Mouse (Mus musculus) liver, embryonic 13.5 days (tissue): ENCODE results near the gene Plpp6. TPM values are rescaled to one million over a fixed set of nuclear protein-coding genes. Genes with fewer than 3 reads are reported as not detected.

ENCODE experiments used
- ATAC-seq: fragments of 200-750 bp; cut with Nextera tagmentation; 2 replicates; pipeline ENCODE4 v1.8.0; 2017; ENCODE audit warnings: low read depth, mild to moderate bottlenecking, moderate number of reproducible peaks, moderate library complexity
- DNase-seq: peaks from one replicate; pipeline ENCODE4 v3.0.0; 2022
- H3K27ac ChIP-seq: fragments of 300-500 bp; sonication (generic); 2 replicates; pipeline ENCODE4 v1.5.1; 2015; ENCODE audit warnings: moderate library complexity, mild to moderate bottlenecking, inconsistent platforms
- H3K27me3 ChIP-seq: fragments of 300-500 bp; sonication (generic); 2 replicates; pipeline ENCODE4 v1.6.1; 2015; ENCODE audit warnings: mild to moderate bottlenecking, inconsistent platforms
- H3K36me3 ChIP-seq: fragments of 300-500 bp; sonication (generic); 2 replicates; pipeline ENCODE4 v1.6.1; 2015; ENCODE audit warnings: mild to moderate bottlenecking, inconsistent platforms
- H3K4me1 ChIP-seq: fragments of 300-500 bp; sonication (generic); replicated peaks from 2 replicates; pipeline ENCODE4 v1.6.1; 2015; ENCODE audit warnings: inconsistent platforms
- H3K4me2 ChIP-seq: fragments of 300-500 bp; sonication (generic); 2 replicates; pipeline ENCODE4 v1.6.1; 2015; ENCODE audit warnings: inconsistent platforms, mild to moderate bottlenecking, moderate library complexity
- H3K4me3 ChIP-seq: fragments of 300-500 bp; sonication (generic); replicated peaks from 2 replicates; pipeline ENCODE4 v1.5.1; 2015; ENCODE audit warnings: mild to moderate bottlenecking, inconsistent platforms
- H3K9ac ChIP-seq: fragments of 300-500 bp; sonication (generic); 2 replicates; pipeline ENCODE4 v1.6.1; 2015; ENCODE audit warnings: mild to moderate bottlenecking, inconsistent platforms
- H3K9me3 ChIP-seq: fragments of 300-500 bp; sonication (generic); replicated peaks from 2 replicates; pipeline ENCODE4 v1.6.1; 2016; ENCODE audit warnings: inconsistent platforms
- WGBS: fragments of 180-500 bp; shearing (Covaris S2); methylation state at CpG from one replicate; pipeline ENCODE4 v1.1.7; 2015; ENCODE audit not compliant: insufficient replicate concordance; 5-methylcytosine and 5-hydroxymethylcytosine counted together
- polyA plus RNA-seq: library from polyadenylated mRNA; unstranded; fragments of >200 nt; fragmentation: Nextera tagmentation; extraction: Ambion mirVana; gene quantifications from 2 replicates; pipeline ENCODE4 v1.2.1, GENCODE M21; 2015

Gene Plpp6
- polyA plus RNA-seq, 1 experiment from 2014 or later, result 1.4 TPM

DNA sequence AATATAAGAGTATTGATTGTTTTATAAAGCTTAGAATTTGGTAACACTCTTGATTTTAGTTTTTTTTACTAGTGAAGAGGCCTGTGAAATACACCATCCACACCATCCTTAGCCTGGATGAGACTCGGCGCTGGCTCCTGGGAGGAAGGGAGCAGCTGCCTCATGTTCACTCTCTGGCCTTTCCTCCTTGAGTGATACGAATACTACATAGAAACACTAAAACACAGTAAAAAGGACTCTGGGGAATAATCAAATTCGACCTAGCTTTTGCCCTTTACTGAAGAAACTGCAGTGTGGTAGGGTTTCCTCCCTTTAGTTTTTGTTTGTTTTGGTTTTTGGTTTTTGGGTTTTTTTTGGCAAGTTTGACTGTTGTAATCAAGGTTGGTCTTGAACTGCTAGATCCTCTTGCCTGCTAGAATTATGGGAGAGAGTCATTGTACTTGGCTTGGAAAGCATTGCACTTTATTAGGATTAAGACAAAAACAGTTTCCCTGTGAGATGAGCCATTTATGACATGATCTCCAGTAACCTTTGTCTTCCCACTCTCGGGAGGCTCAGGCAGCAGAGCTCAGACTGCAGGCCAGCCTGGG lies 50.8 kb downstream of the Plpp6 start:
- ATAC-seq, result no peak
- 78% methylated on average over 5 of the region's 5 CpGs for WGBS
- Histone ChIP-seq H3K4me2 (no peak overlapping the region), H3K9me3 (no peaks in the 10 kb centered on the region), H3K9ac (no peak overlapping the region), H3K4me3 (no peak overlapping the region), H3K27me3 (no peaks in the 10 kb centered on the region), H3K4me1 (no peaks in the 10 kb centered on the region), H3K36me3 (peaks cover 68% of the 10 kb centered on the region), H3K27ac (no peak overlapping the region)
- no peak for DNase-seq

DNA sequence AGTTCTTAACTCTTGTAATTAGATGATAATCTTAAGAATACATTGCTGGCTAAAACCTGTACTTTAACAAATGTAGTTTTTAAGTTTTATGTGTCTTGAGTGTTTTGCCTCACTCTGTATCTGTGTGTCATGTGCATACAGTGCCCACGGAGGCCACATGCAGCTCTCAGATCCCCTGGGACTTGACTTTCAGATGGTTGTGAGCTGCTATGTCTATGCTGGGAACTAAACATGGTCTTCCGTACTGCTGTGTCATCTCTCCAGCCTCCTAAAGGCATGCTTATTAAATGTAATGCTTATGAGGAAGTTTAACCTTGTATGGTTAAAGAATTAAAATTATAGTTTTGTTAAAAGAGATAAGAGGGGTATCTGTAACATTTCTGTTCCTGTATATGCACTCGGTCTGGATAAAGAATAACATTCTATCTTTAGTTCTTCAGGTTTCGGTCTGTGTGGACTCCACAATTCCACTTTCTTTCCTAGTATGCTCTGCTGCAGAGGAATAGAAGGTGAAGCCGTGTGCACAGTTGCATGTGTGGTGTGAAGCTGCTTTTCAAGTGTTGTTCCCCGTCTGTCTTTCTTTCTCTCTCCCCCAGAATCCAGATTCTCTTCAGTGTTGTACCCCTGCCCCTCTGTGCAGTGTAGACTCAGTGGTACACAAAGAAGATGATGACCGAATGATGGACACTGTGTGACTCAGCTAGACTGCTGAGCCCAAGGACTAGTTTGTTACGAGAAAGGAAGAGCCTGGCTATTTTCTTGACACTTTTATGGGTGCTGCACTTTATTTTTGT lies 51.9 kb downstream of the Plpp6 start:
- Histone ChIP-seq H3K36me3 (peaks cover 77% of the 10 kb centered on the region), H3K9ac (no peak overlapping the region)
- ATAC-seq, result no peak

DNA sequence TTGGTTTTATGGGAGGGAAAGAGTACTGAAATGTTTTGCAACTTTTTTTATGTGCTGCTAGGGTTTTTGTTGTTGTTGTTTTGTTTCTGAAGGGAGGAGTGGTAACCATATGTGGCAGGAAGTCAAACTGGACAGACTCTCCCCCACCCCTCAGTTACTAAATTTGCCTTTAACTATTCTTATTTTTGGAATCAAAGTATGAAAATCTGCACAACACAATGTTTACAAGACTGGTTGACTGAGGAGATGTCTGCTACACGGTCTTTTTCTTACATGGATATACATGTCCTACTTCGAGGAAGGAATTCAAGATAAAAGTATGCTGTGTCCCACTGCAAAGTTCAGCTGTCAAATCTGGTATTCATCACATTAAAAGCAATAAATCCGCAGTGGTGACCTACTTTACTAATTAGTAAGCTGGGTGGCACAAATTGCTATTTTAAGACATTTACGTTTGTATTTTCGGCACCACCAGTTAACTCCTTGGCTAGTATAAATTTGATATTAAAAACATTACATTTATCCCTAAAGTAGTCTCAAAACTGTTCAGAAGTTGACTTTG lies 52.5 kb downstream of the Plpp6 start:
- DNase-seq (no peak), ATAC-seq (no peak)
- 84% methylated on average over 5 of the region's 5 CpGs for WGBS
- no peaks in the 10 kb centered on the region for H3K27me3 ChIP-seq
- no peak overlapping the region for H3K9ac ChIP-seq
- peaks cover 75% of the 10 kb centered on the region for H3K36me3 ChIP-seq
- H3K27ac ChIP-seq, result no peak overlapping the region
- no peaks in the 10 kb centered on the region for H3K4me1 ChIP-seq
- no peak overlapping the region for H3K4me2 ChIP-seq
- H3K4me3 ChIP-seq, result no peak overlapping the region
- no peaks in the 10 kb centered on the region for H3K9me3 ChIP-seq

More for the DNA sequence above, 51.9 kb downstream of the Plpp6 start:
- H3K4me3 ChIP-seq, result no peak overlapping the region
- H3K27ac ChIP-seq, result no peak overlapping the region
- DNase-seq, result no peak
- no peak overlapping the region for H3K4me2 ChIP-seq
- H3K4me1 ChIP-seq, result no peaks in the 10 kb centered on the region
- no peaks in the 10 kb centered on the region for H3K27me3 ChIP-seq
- H3K9me3 ChIP-seq, result no peaks in the 10 kb centered on the region
- 75% methylated on average over 8 of the region's 8 CpGs for WGBS

Other genes with a start within 250 kb of the Plpp6 start
- gene Slc1a1, start 128.9 kb upstream of the Plpp6 start, polyA plus RNA-seq, result 0.07 TPM in 2 replicates
- gene 4430402I18Rik, start 3.8 kb downstream of the Plpp6 start, polyA plus RNA-seq, result 1.1 and 1.7 TPM in 2 replicates
- 10.4 and 14.2 TPM in 2 replicates for gene Cdc37l1, start 26.4 kb downstream of the Plpp6 start, polyA plus RNA-seq
- gene Ak3, start 84.0 kb downstream of the Plpp6 start, polyA plus RNA-seq, result 42.7 and 54.3 TPM in 2 replicates
- 73.8 and 82.4 TPM in 2 replicates for gene Rcl1, start 137.4 kb downstream of the Plpp6 start, polyA plus RNA-seq